In the genomic region with DNA sequence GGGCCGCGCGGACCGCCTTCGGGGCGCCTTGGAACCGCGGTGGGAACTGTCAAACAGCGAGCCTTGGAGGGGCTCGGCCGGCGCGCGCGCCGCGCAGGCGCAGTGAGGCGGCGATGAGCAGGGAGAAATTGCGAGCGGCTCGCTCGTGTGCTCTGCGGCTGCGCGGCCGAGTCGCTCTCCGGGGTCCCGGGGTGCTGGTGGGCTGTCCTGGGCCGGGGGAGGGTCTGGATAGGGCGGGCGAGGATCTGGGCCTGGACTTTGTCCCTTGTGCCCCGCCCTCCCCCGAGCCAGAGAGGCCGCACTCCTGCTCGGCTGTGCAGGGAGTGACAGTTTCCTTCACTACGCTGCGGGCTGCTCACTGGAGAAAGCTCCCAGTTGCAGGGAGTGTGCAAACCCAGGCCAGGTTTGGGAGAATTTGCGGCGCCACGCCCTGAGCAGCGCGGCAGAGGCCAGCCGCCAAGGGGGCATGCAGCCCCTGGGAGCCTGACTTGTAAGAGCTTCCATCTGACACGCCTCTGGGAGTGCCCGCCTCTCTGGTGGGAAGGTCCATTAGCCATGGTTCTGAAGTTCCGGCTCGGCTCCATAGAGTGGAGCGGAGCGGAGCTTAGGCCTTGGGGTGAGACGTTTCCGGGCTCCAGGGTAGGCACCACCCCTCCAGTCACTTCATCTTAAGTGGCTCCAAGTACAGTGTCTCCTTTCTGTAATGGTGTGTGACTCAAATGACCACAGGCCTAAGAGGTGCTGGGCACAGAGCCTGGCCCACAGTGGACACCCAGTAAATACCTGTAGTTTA, we compare ENCODE assay signal across 8 mouse cellular contexts. TPM values are rescaled to one million over a fixed set of nuclear protein-coding genes. Genes with fewer than 3 reads are reported as not detected.
DNase-seq lines count a peak whose midpoint lies in the region; ATAC-seq and TF ChIP-seq lines count a peak whose summit lies in the region.

No protein-coding gene starts in this region.

- 0% methylated on average over 54 of the region's 54 CpGs for WGBS in heart, embryonic 12.5 days
- 0% methylated on average over 36 of the region's 54 CpGs for WGBS in kidney, embryonic 15.5 days
- WGBS in liver, postnatal 0 days (ENCODE audit: insufficient replicate concordance), result under 1% methylated on average over 47 of the region's 54 CpGs

- H3K4me2 ChIP-seq in heart, embryonic 12.5 days, result peak overlapping the region; percentile 86
- H3K4me2 ChIP-seq in kidney, embryonic 15.5 days, result peak overlapping the region; percentile 93
- H3K4me2 ChIP-seq in liver, postnatal 0 days (ENCODE audit: low read depth, low read length), result peak overlapping the region; percentile 100

- peak; percentile 74 for TF ChIP-seq POLR2A in embryonic fibroblast, embryonic 13.5 days (IDR thresholded peaks at IDR 0.05; ENCODE audit: low read depth, low read length)

- H3K36me3 ChIP-seq in heart, embryonic 12.5 days, result peaks cover 26% of the 10 kb centered on the region
- H3K36me3 ChIP-seq in kidney, embryonic 15.5 days, result peaks cover 25% of the 10 kb centered on the region
- H3K36me3 ChIP-seq in liver, postnatal 0 days (replicated peaks; ENCODE audit: insufficient read depth, low read length), result peaks cover 10% of the 10 kb centered on the region

- peak overlapping the region; percentile 45; the same call in 1 of the 2 replicates for H3K27ac ChIP-seq in embryonic fibroblast, embryonic 13.5 days (ENCODE audit: insufficient read depth, low read length)
- H3K27ac ChIP-seq in heart, embryonic 12.5 days (ENCODE audit: poor library complexity, severe bottlenecking), result peak overlapping the region; percentile 82
- H3K27ac ChIP-seq in kidney, embryonic 15.5 days, result peak overlapping the region; percentile 91
- H3K27ac ChIP-seq in liver, postnatal 0 days (ENCODE audit: low read depth), result peak overlapping the region; percentile 87

- no peaks in the 10 kb centered on the region for H3K27me3 ChIP-seq in heart, embryonic 12.5 days (replicated peaks)
- no peaks in the 10 kb centered on the region for H3K27me3 ChIP-seq in kidney, embryonic 15.5 days
- H3K27me3 ChIP-seq in liver, postnatal 0 days (ENCODE audit: insufficient read depth, low read length), result no peaks in the 10 kb centered on the region

- TF ChIP-seq EP300 in liver, postnatal 0 days (IDR thresholded peaks at IDR 0.05; ENCODE audit: low read depth), result no peak

- H3K4me3 ChIP-seq in embryonic fibroblast, embryonic 13.5 days (ENCODE audit: insufficient read depth, low read length), result peak overlapping the region; percentile 76
- peak overlapping the region; percentile 85 for H3K4me3 ChIP-seq in heart, embryonic 12.5 days
- H3K4me3 ChIP-seq in kidney, embryonic 15.5 days (replicated peaks), result peak overlapping the region; percentile 73
- H3K4me3 ChIP-seq in liver, postnatal 0 days (ENCODE audit: low read depth, low read length), result peak overlapping the region; percentile 88

- TF ChIP-seq CTCF in embryonic fibroblast, embryonic 13.5 days (IDR thresholded peaks at IDR 0.05; ENCODE audit: borderline replicate concordance, insufficient read depth, low read length), result no peak
- no peak for TF ChIP-seq CTCF in liver, postnatal 0 days (IDR thresholded peaks at IDR 0.05; ENCODE audit: low read depth)

- peak; percentile 81 for ATAC-seq in heart, embryonic 12.5 days (ENCODE audit: insufficient number of reproducible peaks, low FRiP score)
- ATAC-seq in kidney, embryonic 15.5 days (replicated peaks; ENCODE audit: low FRiP score), result peak; percentile 84
- peak; percentile 68 for ATAC-seq in liver, postnatal 0 days

- no peaks in the 10 kb centered on the region for H3K9me3 ChIP-seq in heart, embryonic 12.5 days (replicated peaks)
- H3K9me3 ChIP-seq in kidney, embryonic 15.5 days (replicated peaks), result no peaks in the 10 kb centered on the region
- no peaks in the 10 kb centered on the region for H3K9me3 ChIP-seq in liver, postnatal 0 days (ENCODE audit: low read length)

- DNase-seq in ES-CJ7 (ENCODE audit: low read depth, low spot score), result peak; percentile 83
- peak; percentile 83 for DNase-seq in brain, adult 2 months (ENCODE audit: low read depth, low spot score)
- DNase-seq in liver, postnatal 0 days, result peak; percentile 86
- peak; percentile 60 for DNase-seq in ovary, postnatal 10 days (ENCODE audit: low spot score)
- peak; percentile 29 for DNase-seq in urinary bladder, postnatal 10 days (ENCODE audit: low spot score)

- H3K9ac ChIP-seq in heart, embryonic 12.5 days, result peak overlapping the region; percentile 80
- peak overlapping the region; percentile 61 for H3K9ac ChIP-seq in kidney, embryonic 15.5 days
- peak overlapping the region; percentile 81 for H3K9ac ChIP-seq in liver, postnatal 0 days (replicated peaks)

- peaks cover 3% of the 10 kb centered on the region; the same call in 1 of the 2 replicates for H3K4me1 ChIP-seq in embryonic fibroblast, embryonic 13.5 days (ENCODE audit: control insufficient read depth, insufficient read depth, low read length)
- peaks cover 16% of the 10 kb centered on the region for H3K4me1 ChIP-seq in heart, embryonic 12.5 days (replicated peaks)
- peaks cover 30% of the 10 kb centered on the region for H3K4me1 ChIP-seq in kidney, embryonic 15.5 days
- peaks cover 9% of the 10 kb centered on the region for H3K4me1 ChIP-seq in liver, postnatal 0 days (ENCODE audit: insufficient read depth)

RNA-seq across cellular contexts. Expression of gene Dolpp1, which starts 0.7 kb away (rescaled TPM):
- 26.6 and 33.8 TPM in 2 replicates for polyA plus RNA-seq in embryonic fibroblast, embryonic 13.5 days (2011; ENCODE audit: insufficient read length, low read depth, missing spikeins)
- 21.9 and 22.2 TPM in 2 replicates for polyA plus RNA-seq in heart, embryonic 12.5 days (2016; fragmentation: Nextera tagmentation; extraction: Ambion mirVana)
- 36.9 and 37.7 TPM in 2 replicates for polyA plus RNA-seq in kidney, embryonic 15.5 days (2015; fragmentation: Nextera tagmentation; extraction: Ambion mirVana)
- 12.0 and 12.2 TPM in 2 replicates for polyA plus RNA-seq in liver, postnatal 0 days (2015; fragmentation: Nextera tagmentation; extraction: Ambion mirVana)

RNA-seq across cellular contexts. Expression of gene Crat, which starts 22.8 kb away (rescaled TPM):
- 22.3 and 29.1 TPM in 2 replicates for polyA plus RNA-seq in embryonic fibroblast, embryonic 13.5 days (2011; ENCODE audit: insufficient read length, low read depth, missing spikeins)
- 67.9 and 74.2 TPM in 2 replicates for polyA plus RNA-seq in heart, embryonic 12.5 days (2016; fragmentation: Nextera tagmentation; extraction: Ambion mirVana)
- polyA plus RNA-seq in kidney, embryonic 15.5 days (2015; fragmentation: Nextera tagmentation; extraction: Ambion mirVana), result 27.2 and 30.9 TPM in 2 replicates
- polyA plus RNA-seq in liver, postnatal 0 days (2015; fragmentation: Nextera tagmentation; extraction: Ambion mirVana), result 57.5 and 64.3 TPM in 2 replicates

RNA-seq across cellular contexts. Expression of gene Ptpa, which starts 23.1 kb away (rescaled TPM):
- polyA plus RNA-seq in embryonic fibroblast, embryonic 13.5 days (2011; ENCODE audit: insufficient read length, low read depth, missing spikeins), result 126 and 137 TPM in 2 replicates
- 107 and 115 TPM in 2 replicates for polyA plus RNA-seq in heart, embryonic 12.5 days (2016; fragmentation: Nextera tagmentation; extraction: Ambion mirVana)
- polyA plus RNA-seq in kidney, embryonic 15.5 days (2015; fragmentation: Nextera tagmentation; extraction: Ambion mirVana), result 162 and 175 TPM in 2 replicates
- polyA plus RNA-seq in liver, postnatal 0 days (2015; fragmentation: Nextera tagmentation; extraction: Ambion mirVana), result 65.6 and 76.8 TPM in 2 replicates

RNA-seq across cellular contexts. Expression of gene Miga2, which starts 28.7 kb away (rescaled TPM):
- 15.9 and 16.4 TPM in 2 replicates for polyA plus RNA-seq in embryonic fibroblast, embryonic 13.5 days (2011; ENCODE audit: insufficient read length, low read depth, missing spikeins)
- polyA plus RNA-seq in heart, embryonic 12.5 days (2016; fragmentation: Nextera tagmentation; extraction: Ambion mirVana), result 32.7 and 33.6 TPM in 2 replicates
- polyA plus RNA-seq in kidney, embryonic 15.5 days (2015; fragmentation: Nextera tagmentation; extraction: Ambion mirVana), result 26.4 and 28.8 TPM in 2 replicates
- 7.6 and 8.2 TPM in 2 replicates for polyA plus RNA-seq in liver, postnatal 0 days (2015; fragmentation: Nextera tagmentation; extraction: Ambion mirVana)

RNA-seq across cellular contexts. Expression of gene Sh3glb2, which starts 33.6 kb away (rescaled TPM):
- 38.8 and 39.7 TPM in 2 replicates for polyA plus RNA-seq in embryonic fibroblast, embryonic 13.5 days (2011; ENCODE audit: insufficient read length, low read depth, missing spikeins)
- 117 and 130 TPM in 2 replicates for polyA plus RNA-seq in heart, embryonic 12.5 days (2016; fragmentation: Nextera tagmentation; extraction: Ambion mirVana)
- 74.2 and 87.7 TPM in 2 replicates for polyA plus RNA-seq in kidney, embryonic 15.5 days (2015; fragmentation: Nextera tagmentation; extraction: Ambion mirVana)
- polyA plus RNA-seq in liver, postnatal 0 days (2015; fragmentation: Nextera tagmentation; extraction: Ambion mirVana), result 13.9 and 14.4 TPM in 2 replicates

Comparison
In these comparisons a context has a peak if more than half of its experiments do, and no peak if none do; other contexts are left out.
1. Peak in every context shown above with its lines: DNase-seq, ATAC-seq, H3K4me3 ChIP-seq and H3K27ac ChIP-seq.
2. DNase-seq: peak in every context shown above with its lines; median percentile 86 in liver, postnatal 0 days; 83 in ES-CJ7; 83 in brain, adult 2 months; 60 in ovary, postnatal 10 days; 29 in urinary bladder, postnatal 10 days.